Mouse (Mus musculus) stomach, postnatal 0 days (tissue): ENCODE measurements around the gene Thrb.

Source experiments
- CTCF ChIP-seq: IDR thresholded peaks from 2 replicates; pipeline ENCODE4 v1.5.1; 2016; ENCODE audit warnings: antibody characterized with exemption, low read depth, mild to moderate bottlenecking, moderate library complexity
- EP300 ChIP-seq: optimal IDR thresholded peaks from 2 replicates; pipeline ENCODE3; 2016; ENCODE audit warnings: antibody characterized with exemption

- TF ChIP-seq CTCF (no peak), EP300 (no peak)
Measured at GRCm38 (mm10) chr14:17990186-17990585, 330.1 kb downstream of the Thrb start.
